Mouse (Mus musculus): ENCODE measurements around the gene Son. TPM values are rescaled to one million over a fixed set of nuclear protein-coding genes. Genes with fewer than 3 reads are reported as not detected.
A peak's percentile ranks its signal among the peaks of the same experiment; 100 is the strongest.

Gene Son
- total and polyA plus RNA-seq, 3 experiments, result 93.6 to 182 (median 157) TPM

DNA sequence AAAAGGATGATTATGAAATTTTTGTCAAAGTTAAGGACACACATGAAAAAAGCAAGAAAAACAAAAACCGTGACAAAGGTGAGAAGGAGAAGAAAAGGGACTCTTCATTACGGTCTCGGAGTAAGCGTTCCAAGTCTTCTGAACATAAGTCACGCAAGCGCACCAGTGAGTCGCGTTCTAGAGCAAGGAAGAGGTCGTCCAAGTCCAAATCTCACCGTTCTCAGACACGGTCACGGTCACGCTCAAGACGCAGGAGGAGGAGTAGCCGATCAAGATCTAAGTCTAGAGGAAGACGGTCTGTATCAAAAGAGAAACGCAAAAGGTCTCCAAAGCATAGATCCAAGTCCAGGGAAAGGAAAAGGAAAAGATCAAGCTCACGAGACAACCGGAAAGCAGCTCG, 12.5 kb downstream of the Son start:
- no peaks in the 10 kb centered on the region for H3K4me1 ChIP-seq (ENCODE audit: control insufficient read depth in 1 of 2, insufficient read depth in 2 of 2, low read length in 2 of 2)
- H3K79me2 ChIP-seq (ENCODE audit: control insufficient read depth, insufficient read depth, low read length, poor library complexity), result peaks cover 65% of the 10 kb centered on the region
- no peak for TF ChIP-seq USF2 (IDR thresholded peaks at IDR 0.05; ENCODE audit: borderline replicate concordance in 1 of 2, insufficient read depth in 1 of 2, low read depth in 1 of 2, low read length in 2 of 2)
- no peak for TF ChIP-seq HCFC1 (IDR thresholded peaks at IDR 0.05; ENCODE audit: low read depth, low read length)
- no peak for TF ChIP-seq GATA1 (IDR thresholded peaks at IDR 0.05; ENCODE audit: low read depth, low read length)
- TF ChIP-seq E2F4 (IDR thresholded peaks at IDR 0.05; ENCODE audit: borderline replicate concordance, low read depth, low read length), result no peak
- peak; percentile 43; the same call in 1 of the 2 replicates for TF ChIP-seq POLR2AphosphoS2 (IDR thresholded peaks at IDR 0.05; ENCODE audit: low read length)
- peaks cover 6 to 66% of the 10 kb centered on the region in 2 experiments for H3K36me3 ChIP-seq (ENCODE audit: control insufficient read depth in 1 of 2, insufficient read depth in 2 of 2, low read length in 2 of 2)
- H3K4me3 ChIP-seq (ENCODE audit: control insufficient read depth in 1 of 2, insufficient read depth in 1 of 2, low read depth in 2 of 2, low read length in 2 of 2), result no peak overlapping the region
- no peaks in the 10 kb centered on the region for H3K27me3 ChIP-seq (ENCODE audit: control insufficient read depth in 1 of 2, insufficient read depth in 2 of 2, low read length in 2 of 2)
- no peak overlapping the region for H3K27ac ChIP-seq (ENCODE audit: control insufficient read depth, low read depth, low read length)
- H3K9me3 ChIP-seq (replicated peaks; ENCODE audit: insufficient read depth, low read length), result no peaks in the 10 kb centered on the region
- no peak overlapping the region for H3K9ac ChIP-seq (ENCODE audit: control insufficient read depth, low read depth, low read length, poor library complexity, severe bottlenecking)
- no peak for DNase-seq (ENCODE audit: low read depth, low spot score)

GRCm38 (mm10) chr16:91661397-91661796, 14.1 kb downstream of the Son start:
- Histone ChIP-seq H3K27me3 (ENCODE audit: control insufficient read depth in 1 of 2, insufficient read depth in 2 of 2, low read length in 2 of 2) (no peaks in the 10 kb centered on the region), H3K4me1 (ENCODE audit: control insufficient read depth in 1 of 2, insufficient read depth in 2 of 2, low read length in 2 of 2) (no peaks in the 10 kb centered on the region), H3K79me2 (ENCODE audit: control insufficient read depth, insufficient read depth, low read length, poor library complexity) (peaks cover 52% of the 10 kb centered on the region), H3K9ac (ENCODE audit: control insufficient read depth, low read depth, low read length, poor library complexity, severe bottlenecking) (no peak overlapping the region), H3K27ac (ENCODE audit: control insufficient read depth, low read depth, low read length) (no peak overlapping the region), H3K36me3 (ENCODE audit: control insufficient read depth in 1 of 2, insufficient read depth in 2 of 2, low read length in 2 of 2) (peaks cover 6 to 70% of the 10 kb centered on the region in 2 experiments), H3K4me3 (ENCODE audit: control insufficient read depth in 1 of 2, insufficient read depth in 1 of 2, low read depth in 2 of 2, low read length in 2 of 2) (no peak overlapping the region), H3K9me3 (replicated peaks; ENCODE audit: insufficient read depth, low read length) (no peaks in the 10 kb centered on the region)
- DNase-seq (ENCODE audit: low read depth, low spot score), result no peak
- no peak for TF ChIP-seq USF2 (IDR thresholded peaks at IDR 0.05; ENCODE audit: borderline replicate concordance in 1 of 2, insufficient read depth in 1 of 2, low read depth in 1 of 2, low read length in 2 of 2)
- TF ChIP-seq ZNF384 (IDR thresholded peaks at IDR 0.05; ENCODE audit: low read depth, low read length), result no peak
- TF ChIP-seq BHLHE40 (IDR thresholded peaks at IDR 0.05; ENCODE audit: borderline replicate concordance, low read depth, low read length), result no peak
- no peak for TF ChIP-seq NELFE (IDR thresholded peaks at IDR 0.05; ENCODE audit: low read depth, low read length)
- no peak for TF ChIP-seq KAT2A (conservative IDR thresholded peaks at IDR 0.05; ENCODE audit: low read depth, low read length)
- TF ChIP-seq ETS1 (IDR thresholded peaks at IDR 0.05; ENCODE audit: low read depth, low read length), result no peak
- TF ChIP-seq ZKSCAN1 (IDR thresholded peaks at IDR 0.05; ENCODE audit: low read depth, low read length), result no peak
- TF ChIP-seq POLR2AphosphoS2 (IDR thresholded peaks at IDR 0.05; ENCODE audit: low read length), result no peak
- TF ChIP-seq EP300 (IDR thresholded peaks at IDR 0.05; ENCODE audit: low read depth in 1 of 2, low read length in 2 of 2), result no peak
- no peak for TF ChIP-seq NRF1 (IDR thresholded peaks at IDR 0.05; ENCODE audit: insufficient read depth, low read depth, low read length, poor library complexity, severe bottlenecking)
- no peak for TF ChIP-seq USF1 (IDR thresholded peaks at IDR 0.05; ENCODE audit: low read depth, low read length)
- no peak for TF ChIP-seq GATA1 (IDR thresholded peaks at IDR 0.05; ENCODE audit: low read depth, low read length)
- TF ChIP-seq CHD2 (IDR thresholded peaks at IDR 0.05; ENCODE audit: low read length), result no peak
- TF ChIP-seq MXI1 (IDR thresholded peaks at IDR 0.05; ENCODE audit: low read depth, low read length), result no peak
- TF ChIP-seq ZC3H11A (IDR thresholded peaks at IDR 0.05; ENCODE audit: low read depth, low read length), result no peak
- no peak for TF ChIP-seq TBP (IDR thresholded peaks at IDR 0.05; ENCODE audit: low read depth, low read length)
- no peak for TF ChIP-seq TAL1 (IDR thresholded peaks at IDR 0.05; ENCODE audit: low read length)
- no peak for TF ChIP-seq MYB (IDR thresholded peaks at IDR 0.05; ENCODE audit: low read depth, low read length)

Data from MEL (cell line).